8 mouse cellular contexts compared by ENCODE assay signal in genomic region chr2:178414261-178415149, GRCm38 (mm10). TPM values are rescaled to one million over a fixed set of nuclear protein-coding genes. Genes with fewer than 3 reads are reported as not detected.
DNase-seq lines count a peak whose midpoint lies in the region; ATAC-seq lines count a peak whose summit lies in the region.

Gene Ppp1r3d, minus strand, starts transcription at chr2:178414472.
Gene Fam217b, plus strand, starts transcription at chr2:178414524.

- H3K4me2 ChIP-seq in limb, embryonic 11.5 days (ENCODE audit: low read depth, severe bottlenecking): peak within 1 kb of the TSS; percentile 99
- H3K4me2 ChIP-seq in stomach, embryonic 15.5 days: peak within 1 kb of the TSS; percentile 99

- H3K4me3 ChIP-seq in limb, embryonic 11.5 days (ENCODE audit: low read depth, low read length): peak within 1 kb of the TSS; percentile 61
- H3K4me3 ChIP-seq in stomach, embryonic 15.5 days (replicated peaks): peak within 1 kb of the TSS; percentile 57

- H3K9ac ChIP-seq in limb, embryonic 11.5 days (ENCODE audit: low read length): peak within 1 kb of the TSS; percentile 67
- peak within 1 kb of the TSS; percentile 38; the same call in 1 of the 2 replicates for H3K9ac ChIP-seq in stomach, embryonic 15.5 days

- peaks cover 9% of the 10 kb centered on the region for H3K4me1 ChIP-seq in limb, embryonic 11.5 days (ENCODE audit: control insufficient read depth, insufficient read depth, low read length)
- H3K4me1 ChIP-seq in stomach, embryonic 15.5 days: peaks cover 17% of the 10 kb centered on the region

- peak; percentile 39 to 73 for DNase-seq in spleen, postnatal 4 days (ENCODE audit: low spot score in 2 of 2)
- no peak for DNase-seq in spleen, postnatal 36 days (ENCODE audit: low spot score in 2 of 2)
- DNase-seq in embryo, embryonic 9.5 days (ENCODE audit: extremely low spot score): peak; percentile 72
- DNase-seq in heart, adult 18-20 months: peak; percentile 69 to 79
- DNase-seq in kidney, adult 11 months: peak; percentile 35
- DNase-seq in limb, embryonic 11.5 days (ENCODE audit: low spot score): peak; percentile 73
- DNase-seq in mesoderm, embryonic 11.5 days (ENCODE audit: low read depth, low spot score): peak; percentile 60

- ATAC-seq in limb, embryonic 11.5 days (ENCODE audit: insufficient number of reproducible peaks, low FRiP score, low TSS enrichment, low read depth): peak; percentile 70
- ATAC-seq in stomach, embryonic 15.5 days (ENCODE audit: insufficient read depth, low FRiP score, low read depth): peak; percentile 74

- no peaks in the 10 kb centered on the region for H3K9me3 ChIP-seq in limb, embryonic 11.5 days (ENCODE audit: control insufficient read depth, low read length)
- no peaks in the 10 kb centered on the region for H3K9me3 ChIP-seq in stomach, embryonic 15.5 days

- no peaks in the 10 kb centered on the region for H3K36me3 ChIP-seq in limb, embryonic 11.5 days (ENCODE audit: control insufficient read depth, insufficient read depth, low read length)
- H3K36me3 ChIP-seq in stomach, embryonic 15.5 days: no peaks in the 10 kb centered on the region

- H3K27me3 ChIP-seq in limb, embryonic 11.5 days (ENCODE audit: control insufficient read depth, insufficient read depth, low read length): peaks cover 9% of the 10 kb centered on the region
- H3K27me3 ChIP-seq in stomach, embryonic 15.5 days (replicated peaks): no peaks in the 10 kb centered on the region; the same call in 1 of the 2 replicates

- under 1% methylated on average over 62 of the region's 74 CpGs for WGBS in limb, embryonic 11.5 days
- under 1% methylated on average over 70 of the region's 74 CpGs for WGBS in stomach, embryonic 15.5 days

- 0 out of 2 replicates have a peak within 1 kb of the TSS, but pooled peaks have one; percentile 1 for H3K27ac ChIP-seq in limb, embryonic 11.5 days (replicated peaks; ENCODE audit: low read depth, low read length)
- peak within 1 kb of the TSS; percentile 63 for H3K27ac ChIP-seq in stomach, embryonic 15.5 days

RNA-seq across cellular contexts. Expression of gene Ppp1r3d, which starts in this region (rescaled TPM):
- 10 to 100 TPM; 10.0 to 10.1 TPM for total RNA-seq in heart, adult 18-20 months (2021)
- 3.0 and 3.1 TPM in 2 replicates for polyA plus RNA-seq in limb, embryonic 11.5 days (2014; fragmentation: Nextera tagmentation; extraction: Ambion mirVana)
- polyA plus RNA-seq in stomach, embryonic 15.5 days (2015; fragmentation: Nextera tagmentation; extraction: Ambion mirVana): 4.9 and 5.6 TPM in 2 replicates

RNA-seq across cellular contexts. Expression of gene Fam217b, which starts in this region (rescaled TPM):
- total RNA-seq in heart, adult 18-20 months (2021): 10 to 100 TPM in 1 of 2 experiments, 1 to 10 TPM in 1; 9.1 to 11.4 TPM
- polyA plus RNA-seq in limb, embryonic 11.5 days (2014; fragmentation: Nextera tagmentation; extraction: Ambion mirVana): 5.3 and 8.6 TPM in 2 replicates
- 4.6 and 4.8 TPM in 2 replicates for polyA plus RNA-seq in stomach, embryonic 15.5 days (2015; fragmentation: Nextera tagmentation; extraction: Ambion mirVana)

Comparison
In these comparisons a context has a peak if more than half of its experiments do, and no peak if none do; other contexts are left out.
1. DNase-seq: peak in spleen, postnatal 4 days (2 of 2), embryo, embryonic 9.5 days (single experiment), heart, adult 18-20 months (2 of 2), kidney, adult 11 months (single experiment), limb, embryonic 11.5 days (single experiment) and mesoderm, embryonic 11.5 days (single experiment); none in spleen, postnatal 36 days (0 of 2).